Mouse (Mus musculus) liver, embryonic 11.5 days (tissue): ENCODE data around the gene Tbc1d21. TPM values are rescaled to one million over a fixed set of nuclear protein-coding genes. Genes with fewer than 3 reads are reported as not detected.

ENCODE experiments used
- ATAC-seq: fragments of 200-750 bp; cut with Nextera tagmentation; replicated peaks from 2 replicates; pipeline ENCODE4 v1.8.0; 2017; ENCODE audit warnings: moderate number of reproducible peaks, mild to moderate bottlenecking, moderate TSS enrichment, moderate library complexity; ENCODE audit not compliant: low FRiP score
- DNase-seq: peaks from one replicate; pipeline ENCODE4 v3.0.0-alpha.2; 2017; ENCODE audit warnings: low spot score
- H3K27ac ChIP-seq: fragments of 300-500 bp; sonication (generic); 2 replicates; pipeline ENCODE4 v1.5.1; 2014; ENCODE audit warnings: mild to moderate bottlenecking, low read depth, low read length, control low read depth
- H3K27me3 ChIP-seq: fragments of 300-500 bp; sonication (generic); replicated peaks from 2 replicates; pipeline ENCODE4 v1.6.1; 2014; ENCODE audit warnings: low read length, mixed read lengths; ENCODE audit not compliant: control insufficient read depth, insufficient read depth
- H3K36me3 ChIP-seq: fragments of 300-500 bp; sonication (generic); 2 replicates; pipeline ENCODE4 v1.6.1; 2014; ENCODE audit warnings: mild to moderate bottlenecking, low read length, moderate library complexity, mixed read lengths; ENCODE audit not compliant: control insufficient read depth, insufficient read depth
- H3K4me1 ChIP-seq: fragments of 300-500 bp; sonication (generic); replicated peaks from 2 replicates; pipeline ENCODE4 v1.6.1; 2014; ENCODE audit warnings: low read length, mixed read lengths; ENCODE audit not compliant: control insufficient read depth, insufficient read depth
- H3K4me2 ChIP-seq: fragments of 300-500 bp; sonication (generic); 2 replicates; pipeline ENCODE4 v1.6.1; 2014; ENCODE audit warnings: mild to moderate bottlenecking, control low read depth, moderate library complexity
- H3K4me3 ChIP-seq: fragments of 300-500 bp; sonication (generic); 2 replicates; pipeline ENCODE4 v1.5.1; 2014; ENCODE audit warnings: low read depth, low read length, control low read depth
- H3K9ac ChIP-seq: fragments of 300-500 bp; sonication (generic); 2 replicates; pipeline ENCODE4 v1.6.1; 2014; ENCODE audit warnings: low read depth, low read length, control low read depth
- H3K9me3 ChIP-seq: fragments of 300-500 bp; sonication (generic); 2 replicates; pipeline ENCODE4 v1.6.1; 2016; ENCODE audit warnings: low read length, inconsistent platforms, mixed read lengths; ENCODE audit not compliant: control insufficient read depth
- WGBS: fragments of 180-500 bp; shearing (Covaris S2); extraction: QIAGEN DNeasy Blood & Tissue Kit; methylation state at CpG from one replicate; pipeline ENCODE4 v1.1.7; 2014; 5-methylcytosine and 5-hydroxymethylcytosine counted together
- polyA plus RNA-seq: library from polyadenylated mRNA; unstranded; fragments of >200 nt; fragmentation: Nextera tagmentation; extraction: Ambion mirVana; gene quantifications from 2 replicates; pipeline ENCODE4 v1.2.1, GENCODE M21; 2014

The Tbc1d21 gene
- polyA plus RNA-seq, 1 experiment from 2014 or later = not detected

DNA sequence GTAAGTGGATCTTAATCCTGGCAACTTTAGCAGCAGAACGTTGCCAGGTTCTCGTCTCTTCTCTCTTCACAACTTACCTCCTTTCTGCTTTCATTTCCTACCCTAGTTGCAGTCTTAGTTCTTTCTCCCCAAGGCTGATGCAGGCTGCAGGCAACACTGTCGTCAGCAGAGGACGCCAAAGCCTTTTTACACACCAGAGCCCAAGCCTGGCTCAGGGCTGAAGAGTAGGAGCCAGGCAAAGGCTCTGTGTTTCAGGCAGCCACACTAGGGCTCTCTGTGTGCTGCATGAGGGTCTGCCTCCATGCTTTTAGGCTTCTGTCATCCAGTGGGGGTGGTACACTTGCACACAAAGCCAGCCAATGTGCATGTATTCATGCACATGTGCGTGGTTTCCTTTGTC is 40.0 kb downstream of the Tbc1d21 start:
- Histone ChIP-seq H3K27me3 (no peaks in the 10 kb centered on the region; the same call in 1 of the 2 replicates), H3K27ac (no peak overlapping the region), H3K4me2 (no peak overlapping the region), H3K4me1 (no peaks in the 10 kb centered on the region), H3K9me3 (no peaks in the 10 kb centered on the region), H3K4me3 (no peak overlapping the region), H3K9ac (no peak overlapping the region), H3K36me3 (no peaks in the 10 kb centered on the region)
- no peak for ATAC-seq
- 24% methylated on average over 5 of the region's 5 CpGs for WGBS
- DNase-seq = no peak

DNA sequence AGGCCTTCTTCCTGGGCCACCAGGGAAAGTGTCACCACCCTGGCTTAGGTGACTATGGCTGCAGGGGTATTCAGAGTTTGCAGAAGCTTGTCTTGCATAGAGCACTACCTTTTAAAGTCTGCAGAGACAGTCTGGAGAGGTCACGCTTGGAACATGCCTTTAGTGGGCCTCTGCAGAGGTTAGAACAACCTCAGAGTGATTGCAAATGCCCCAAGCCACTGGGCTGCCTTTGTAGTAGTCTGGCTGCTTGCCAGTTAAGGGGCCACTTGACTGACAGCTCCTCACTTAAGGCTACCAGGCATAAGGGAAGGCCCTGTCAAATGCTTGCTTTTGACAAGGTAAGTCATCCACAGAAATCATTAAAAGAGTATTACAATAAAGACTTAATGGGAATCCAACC is 42.9 kb downstream of the Tbc1d21 start:
- Histone ChIP-seq H3K9ac (no peak overlapping the region), H3K9me3 (no peaks in the 10 kb centered on the region), H3K4me3 (no peak overlapping the region), H3K27me3 (no peaks in the 10 kb centered on the region; the same call in 1 of the 2 replicates), H3K27ac (no peak overlapping the region), H3K4me2 (no peak overlapping the region), H3K36me3 (no peaks in the 10 kb centered on the region), H3K4me1 (no peaks in the 10 kb centered on the region)
- no peak for DNase-seq
- 52% methylated on average over 1 of the region's 1 CpGs for WGBS
- ATAC-seq = no peak

DNA sequence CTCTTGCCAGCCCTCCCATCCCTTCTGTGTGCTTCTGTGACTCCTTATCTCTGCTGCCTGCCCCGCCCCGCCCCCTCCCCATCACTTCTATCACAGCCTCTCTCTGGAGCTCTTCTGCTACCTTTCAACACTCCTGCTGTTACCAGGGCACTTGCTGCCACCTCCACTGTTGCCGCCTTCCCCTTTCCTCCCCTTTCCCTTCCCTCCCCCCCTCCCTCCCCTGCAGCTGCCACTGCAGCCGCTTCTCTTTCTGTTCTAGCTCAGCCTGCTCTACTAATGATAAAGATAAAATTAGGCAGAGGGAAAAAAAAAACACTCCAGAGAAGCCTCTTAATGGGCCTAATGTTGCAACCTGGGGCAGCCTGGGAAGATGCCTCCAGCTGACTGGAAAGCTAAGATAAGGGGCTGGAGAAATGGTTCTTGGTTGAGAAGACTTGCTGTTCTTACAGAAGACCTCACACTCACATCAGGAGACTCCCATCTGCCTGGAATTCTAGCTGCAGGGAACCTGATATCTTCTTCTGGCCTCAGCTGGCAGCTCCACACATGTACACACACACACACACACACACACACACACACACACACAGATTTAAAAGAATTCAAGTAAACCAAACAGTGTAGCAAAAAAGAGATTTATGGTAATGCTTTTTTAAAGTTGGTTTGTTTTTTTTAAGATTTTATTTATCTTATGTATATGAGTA is 43.6 kb downstream of the Tbc1d21 start:
- Histone ChIP-seq H3K4me3 (no peak overlapping the region), H3K27ac (no peak overlapping the region)

DNA sequence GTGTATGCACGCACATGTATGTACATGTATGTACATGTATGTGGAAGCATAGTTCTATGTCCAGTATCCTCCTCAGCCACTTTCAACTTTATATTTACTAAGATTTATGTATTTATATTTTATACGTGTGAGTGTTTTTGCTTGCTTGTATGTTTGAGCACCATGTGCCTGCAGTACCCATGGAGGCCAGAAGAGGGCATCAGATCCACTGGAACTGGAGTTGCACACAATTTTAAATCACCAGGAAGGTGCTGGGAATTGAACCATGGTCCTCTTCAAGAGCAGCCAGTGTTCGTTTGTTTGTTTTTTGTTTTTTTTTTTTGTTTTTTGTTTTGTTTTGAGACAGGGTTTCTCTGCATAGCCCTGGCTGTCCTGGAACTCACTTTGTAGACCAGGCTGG is 48.6 kb downstream of the Tbc1d21 start:
- Histone ChIP-seq H3K4me2 (no peak overlapping the region), H3K9ac (no peak overlapping the region), H3K36me3 (no peaks in the 10 kb centered on the region), H3K9me3 (no peaks in the 10 kb centered on the region), H3K27ac (no peak overlapping the region), H3K4me1 (no peaks in the 10 kb centered on the region), H3K4me3 (no peak overlapping the region), H3K27me3 (no peaks in the 10 kb centered on the region)
- 90% methylated on average over 3 of the region's 3 CpGs for WGBS
- DNase-seq = no peak
- ATAC-seq = no peak

More for the DNA sequence above, 43.6 kb downstream of the Tbc1d21 start:
- DNase-seq = no peak
- no peak for ATAC-seq
- no peaks in the 10 kb centered on the region for H3K36me3 ChIP-seq
- H3K9ac ChIP-seq = no peak overlapping the region
- H3K4me2 ChIP-seq = no peak overlapping the region
- no peaks in the 10 kb centered on the region for H3K9me3 ChIP-seq
- H3K27me3 ChIP-seq = no peaks in the 10 kb centered on the region; the same call in 1 of the 2 replicates
- WGBS = 14% methylated on average over 4 of the region's 4 CpGs
- H3K4me1 ChIP-seq = no peaks in the 10 kb centered on the region

DNA sequence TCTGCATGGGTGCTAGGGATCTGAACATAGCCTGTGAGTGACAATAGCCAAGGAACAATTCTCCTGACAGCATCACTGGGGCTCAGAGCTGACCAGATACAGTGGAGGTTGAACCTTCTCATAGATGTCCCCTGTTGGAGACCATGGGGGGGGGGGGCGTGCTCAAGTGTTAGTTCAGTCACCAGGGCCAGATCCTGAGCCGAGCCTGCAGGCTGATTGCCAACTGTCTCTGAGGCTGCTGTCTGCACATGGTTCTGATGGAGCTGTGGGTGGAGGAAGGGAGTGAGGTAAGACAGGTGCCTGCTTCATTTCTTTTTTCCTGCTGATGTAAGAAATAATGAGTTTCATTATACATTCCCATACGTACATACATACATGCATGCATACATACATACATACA is 51.9 kb downstream of the Tbc1d21 start:
- Histone ChIP-seq H3K9ac (no peak overlapping the region), H3K4me2 (no peak overlapping the region), H3K4me3 (no peak overlapping the region), H3K9me3 (no peaks in the 10 kb centered on the region), H3K36me3 (no peaks in the 10 kb centered on the region), H3K27ac (no peak overlapping the region), H3K27me3 (peaks cover 23% of the 10 kb centered on the region), H3K4me1 (no peaks in the 10 kb centered on the region; the same call in 1 of the 2 replicates)
- 66% methylated on average over 3 of the region's 3 CpGs for WGBS
- DNase-seq = no peak
- no peak for ATAC-seq

DNA sequence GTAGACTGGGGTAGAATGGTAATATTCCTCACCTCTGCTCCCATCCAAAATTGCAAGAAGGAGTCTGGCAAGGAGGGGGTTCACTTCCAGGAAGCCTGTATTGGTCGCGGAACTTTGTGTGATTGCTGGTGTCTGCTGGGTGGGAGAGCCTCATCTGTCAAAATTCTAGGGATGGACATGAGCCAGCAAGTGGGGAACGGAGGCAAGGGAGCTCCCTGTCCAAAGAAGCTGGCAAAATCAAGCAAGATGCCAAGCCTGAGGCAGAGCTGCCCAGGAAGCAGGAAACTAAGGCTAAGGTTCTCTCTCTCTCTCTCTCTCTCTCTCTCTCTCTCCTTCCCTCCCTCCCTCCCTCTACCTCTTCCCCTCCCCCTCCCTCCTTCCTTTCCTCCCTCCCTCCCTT is 52.9 kb downstream of the Tbc1d21 start:
- Histone ChIP-seq H3K27ac (no peak overlapping the region), H3K36me3 (no peaks in the 10 kb centered on the region), H3K9ac (no peak overlapping the region), H3K4me2 (no peak overlapping the region), H3K4me1 (peaks cover 6% of the 10 kb centered on the region), H3K9me3 (no peaks in the 10 kb centered on the region), H3K4me3 (no peak overlapping the region), H3K27me3 (peaks cover 33% of the 10 kb centered on the region)
- ATAC-seq = no peak
- 55% methylated on average over 3 of the region's 3 CpGs for WGBS
- no peak for DNase-seq

DNA sequence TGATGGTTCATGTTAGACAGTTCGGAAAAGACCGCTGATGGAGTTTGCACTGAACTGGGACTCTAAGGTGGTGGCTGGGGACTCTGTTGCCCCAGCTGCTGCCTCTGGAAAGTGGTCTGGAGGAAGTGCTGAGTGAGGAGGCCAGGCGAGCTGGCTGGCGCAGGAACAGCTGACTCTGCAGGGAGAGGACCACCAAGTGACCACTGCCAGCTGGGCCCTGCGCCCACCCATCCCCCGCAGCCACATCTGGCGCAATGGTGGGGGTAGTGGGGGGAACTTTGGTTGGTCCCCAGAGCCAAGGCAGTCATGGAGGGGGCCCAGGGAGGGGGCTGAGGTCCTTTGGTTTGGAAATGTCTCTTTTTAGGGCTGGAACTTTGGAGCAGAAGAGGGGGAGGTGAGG is 53.5 kb downstream of the Tbc1d21 start:
- H3K27ac ChIP-seq = no peak overlapping the region

DNA sequence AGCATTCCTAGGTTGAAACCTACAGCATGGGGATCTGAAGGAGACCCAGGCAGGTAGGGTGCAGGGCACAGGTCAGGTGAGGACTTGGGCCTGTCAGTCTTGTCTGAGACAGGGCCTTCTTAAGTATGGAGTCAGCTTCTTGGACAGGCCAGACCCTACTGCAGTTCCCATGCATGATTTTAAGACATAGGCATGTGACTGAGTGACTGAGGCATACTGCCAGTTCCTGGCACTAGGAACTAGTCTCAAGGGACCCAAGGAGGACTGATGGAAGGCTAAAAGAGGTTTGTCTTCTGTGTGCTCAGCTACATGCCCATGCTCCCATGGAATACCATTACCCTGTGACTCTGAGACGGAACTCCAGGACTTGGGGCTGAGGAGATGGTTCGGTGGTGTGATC is 54.4 kb downstream of the Tbc1d21 start:
- ATAC-seq (no peak), DNase-seq (no peak)
- Histone ChIP-seq H3K9me3 (no peaks in the 10 kb centered on the region), H3K4me3 (no peak overlapping the region), H3K27me3 (peaks cover 48% of the 10 kb centered on the region), H3K4me1 (peaks cover 8% of the 10 kb centered on the region), H3K9ac (no peak overlapping the region), H3K4me2 (no peak overlapping the region), H3K27ac (no peak overlapping the region), H3K36me3 (no peaks in the 10 kb centered on the region)
- WGBS = 87% methylated on average over 2 of the region's 2 CpGs

More for the DNA sequence above, 53.5 kb downstream of the Tbc1d21 start:
- ATAC-seq (no peak), DNase-seq (no peak)
- Histone ChIP-seq H3K36me3 (no peaks in the 10 kb centered on the region), H3K27me3 (peaks cover 39% of the 10 kb centered on the region), H3K4me1 (peaks cover 8% of the 10 kb centered on the region), H3K4me3 (no peak overlapping the region), H3K4me2 (no peak overlapping the region), H3K9ac (no peak overlapping the region), H3K9me3 (no peaks in the 10 kb centered on the region)
- WGBS = 64% methylated on average over 7 of the region's 7 CpGs

DNA sequence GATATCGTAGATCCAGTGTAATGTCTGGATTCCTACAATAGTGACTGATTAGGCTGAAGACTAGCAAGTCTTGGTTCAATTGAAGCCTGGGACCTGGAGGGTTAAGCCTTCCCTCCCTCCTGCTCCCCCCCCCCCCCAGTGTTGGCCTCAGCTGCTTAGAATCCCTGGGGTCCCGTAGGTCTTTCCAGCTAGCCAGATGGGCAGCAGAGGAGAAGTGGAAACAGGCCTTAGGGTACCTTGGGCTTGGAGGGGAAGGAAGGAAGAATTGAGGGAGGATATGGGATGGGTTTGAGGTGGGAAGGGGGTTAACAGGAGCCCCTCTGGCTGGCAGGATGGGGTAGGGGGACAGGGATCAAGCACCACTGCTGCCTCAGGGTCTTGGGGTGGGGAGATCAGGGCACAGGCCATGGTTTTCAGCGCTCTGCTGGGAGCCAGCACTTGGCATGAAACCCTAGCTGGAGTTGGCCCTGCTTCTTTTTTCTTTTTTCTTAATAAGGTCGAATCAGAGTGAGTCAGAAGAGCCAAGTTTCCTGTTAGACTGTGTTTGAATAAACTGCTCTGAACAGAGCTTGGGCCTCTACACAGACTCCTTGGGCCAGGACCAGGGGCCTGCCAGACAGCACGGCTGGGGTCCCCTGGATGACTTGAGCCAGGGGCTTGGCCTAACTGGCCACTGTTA is 55.4 kb downstream of the Tbc1d21 start:
- H3K36me3 ChIP-seq = no peaks in the 10 kb centered on the region
- H3K4me2 ChIP-seq = no peak overlapping the region
- H3K9ac ChIP-seq = no peak overlapping the region
- H3K9me3 ChIP-seq = no peaks in the 10 kb centered on the region
- H3K27ac ChIP-seq = no peak overlapping the region
- DNase-seq = no peak
- H3K4me1 ChIP-seq = peaks cover 8% of the 10 kb centered on the region
- peaks cover 55% of the 10 kb centered on the region for H3K27me3 ChIP-seq
- H3K4me3 ChIP-seq = no peak overlapping the region
- 56% methylated on average over 5 of the region's 5 CpGs for WGBS
- ATAC-seq = no peak
